Mouse (Mus musculus) limb, embryonic 11.5 days (tissue): ENCODE data around the gene Fn1. TPM values are rescaled to one million over a fixed set of nuclear protein-coding genes. Genes with fewer than 3 reads are reported as not detected.

Experiments used
- ATAC-seq: fragments of 200-750 bp; cut with Nextera tagmentation; 2 replicates; pipeline ENCODE4 v1.8.0; 2017; ENCODE audit warnings: low read depth; ENCODE audit not compliant: insufficient number of reproducible peaks, low FRiP score, low TSS enrichment
- DNase-seq: peaks from one replicate; pipeline ENCODE4 v3.0.0-alpha.2; 2015; ENCODE audit warnings: low spot score
- H3K27ac ChIP-seq: fragments of 300-500 bp; sonication (generic); replicated peaks from 2 replicates; pipeline ENCODE4 v1.5.1; 2014; ENCODE audit warnings: low read depth, mild to moderate bottlenecking, low read length
- H3K27me3 ChIP-seq: fragments of 300-500 bp; sonication (generic); 2 replicates; pipeline ENCODE4 v1.6.1; 2014; ENCODE audit warnings: mild to moderate bottlenecking, low read length, mixed read lengths; ENCODE audit not compliant: control insufficient read depth, insufficient read depth
- H3K36me3 ChIP-seq: fragments of 300-500 bp; sonication (generic); 2 replicates; pipeline ENCODE4 v1.6.1; 2014; ENCODE audit warnings: mild to moderate bottlenecking, low read length, moderate library complexity, mixed read lengths; ENCODE audit not compliant: control insufficient read depth, insufficient read depth
- H3K4me1 ChIP-seq: fragments of 300-500 bp; sonication (generic); 2 replicates; pipeline ENCODE4 v1.6.1; 2014; ENCODE audit warnings: low read length, mixed read lengths; ENCODE audit not compliant: control insufficient read depth, insufficient read depth
- H3K4me2 ChIP-seq: fragments of 300-500 bp; sonication (generic); 2 replicates; pipeline ENCODE4 v1.6.1; 2014; ENCODE audit warnings: low read depth, mild to moderate bottlenecking, moderate library complexity; ENCODE audit not compliant: severe bottlenecking
- H3K4me3 ChIP-seq: fragments of 300-500 bp; sonication (generic); 2 replicates; pipeline ENCODE4 v1.5.1; 2014; ENCODE audit warnings: low read depth, low read length
- H3K9ac ChIP-seq: fragments of 300-500 bp; sonication (generic); 2 replicates; pipeline ENCODE4 v1.6.1; 2014; ENCODE audit warnings: mild to moderate bottlenecking, low read length
- H3K9me3 ChIP-seq: fragments of 300-500 bp; sonication (generic); 2 replicates; pipeline ENCODE4 v1.6.1; 2016; ENCODE audit warnings: low read length; ENCODE audit not compliant: control insufficient read depth
- WGBS: fragments of 180-500 bp; shearing (Covaris S2); extraction: QIAGEN DNeasy Blood & Tissue Kit; methylation state at CpG from one replicate; pipeline ENCODE4 v1.1.7; 2014; 5-methylcytosine and 5-hydroxymethylcytosine counted together
- polyA plus RNA-seq: library from polyadenylated mRNA; unstranded; fragments of >200 nt; fragmentation: Nextera tagmentation; extraction: Ambion mirVana; gene quantifications from 2 replicates; pipeline ENCODE4 v1.2.1, GENCODE M21; 2014

Gene Fn1
- polyA plus RNA-seq, 1 experiment from 2014 or later = 157 TPM

- Histone ChIP-seq H3K4me1 (no peaks in the 10 kb centered on the region), H3K36me3 (no peaks in the 10 kb centered on the region), H3K27ac (no peak overlapping the region), H3K9me3 (no peaks in the 10 kb centered on the region), H3K4me3 (no peak overlapping the region), H3K4me2 (no peak overlapping the region), H3K27me3 (no peaks in the 10 kb centered on the region), H3K9ac (no peak overlapping the region)
- WGBS = 11% methylated on average over 2 of the region's 2 CpGs
- ATAC-seq (no peak), DNase-seq (no peak)
Measured at GRCm38 (mm10) chr1:71681306-71681705, 28.3 kb upstream of the Fn1 start.

- ATAC-seq = no peak
- Histone ChIP-seq H3K4me3 (no peak overlapping the region), H3K4me2 (no peak overlapping the region), H3K9ac (no peak overlapping the region), H3K27me3 (no peaks in the 10 kb centered on the region), H3K9me3 (no peaks in the 10 kb centered on the region), H3K4me1 (no peaks in the 10 kb centered on the region), H3K36me3 (no peaks in the 10 kb centered on the region), H3K27ac (no peak overlapping the region)
- DNase-seq = no peak
- 81% methylated on average over 8 of the region's 8 CpGs for WGBS
Measured at GRCm38 (mm10) chr1:71680046-71680672, 27.2 kb upstream of the Fn1 start.

GRCm38 (mm10) chr1:71675420-71675819, 22.4 kb upstream of the Fn1 start:
- Histone ChIP-seq H3K4me3 (no peak overlapping the region), H3K9ac (no peak overlapping the region), H3K36me3 (no peaks in the 10 kb centered on the region), H3K4me2 (no peak overlapping the region), H3K27ac (no peak overlapping the region), H3K4me1 (no peaks in the 10 kb centered on the region), H3K9me3 (no peaks in the 10 kb centered on the region), H3K27me3 (no peaks in the 10 kb centered on the region)
- DNase-seq (no peak), ATAC-seq (no peak)
- 68% methylated on average over 2 of the region's 2 CpGs for WGBS

GRCm38 (mm10) chr1:71674274-71674673, 21.3 kb upstream of the Fn1 start:
- H3K4me2 ChIP-seq = no peak overlapping the region
- ATAC-seq (no peak), DNase-seq (no peak)
- H3K9ac ChIP-seq = no peak overlapping the region
- no peak overlapping the region for H3K27ac ChIP-seq
- no peaks in the 10 kb centered on the region for H3K9me3 ChIP-seq
- H3K4me3 ChIP-seq = no peak overlapping the region
- H3K36me3 ChIP-seq = no peaks in the 10 kb centered on the region
- no peaks in the 10 kb centered on the region for H3K27me3 ChIP-seq
- 92% methylated on average over 4 of the region's 4 CpGs for WGBS
- no peaks in the 10 kb centered on the region for H3K4me1 ChIP-seq

- Histone ChIP-seq H3K4me1 (no peaks in the 10 kb centered on the region), H3K27me3 (no peaks in the 10 kb centered on the region), H3K4me2 (no peak overlapping the region), H3K27ac (no peak overlapping the region), H3K9ac (no peak overlapping the region), H3K4me3 (no peak overlapping the region), H3K9me3 (no peaks in the 10 kb centered on the region), H3K36me3 (no peaks in the 10 kb centered on the region)
- DNase-seq (no peak), ATAC-seq (no peak)
- 6% methylated on average over 3 of the region's 3 CpGs for WGBS
Measured at GRCm38 (mm10) chr1:71673398-71673910, 20.5 kb upstream of the Fn1 start.

GRCm38 (mm10) chr1:71672346-71672745, 19.3 kb upstream of the Fn1 start:
- DNase-seq (no peak), ATAC-seq (no peak)
- WGBS = 80% methylated on average over 3 of the region's 3 CpGs

GRCm38 (mm10) chr1:71663242-71663641, 10.2 kb upstream of the Fn1 start:
- no peak overlapping the region for H3K4me3 ChIP-seq
- no peak overlapping the region for H3K9ac ChIP-seq
- H3K27me3 ChIP-seq = no peaks in the 10 kb centered on the region
- no peak overlapping the region for H3K4me2 ChIP-seq
- H3K27ac ChIP-seq = no peak overlapping the region
- H3K4me1 ChIP-seq = no peaks in the 10 kb centered on the region
- ATAC-seq = no peak
- 91% methylated on average over 6 of the region's 6 CpGs for WGBS
- no peaks in the 10 kb centered on the region; the same call in 1 of the 2 replicates for H3K9me3 ChIP-seq
- DNase-seq = no peak
- H3K36me3 ChIP-seq = no peaks in the 10 kb centered on the region

More at GRCm38 (mm10) chr1:71672346-71672745, 19.3 kb upstream of the Fn1 start:
- Histone ChIP-seq H3K27me3 (no peaks in the 10 kb centered on the region), H3K36me3 (no peaks in the 10 kb centered on the region), H3K4me3 (no peak overlapping the region), H3K4me1 (no peaks in the 10 kb centered on the region), H3K9ac (no peak overlapping the region), H3K27ac (no peak overlapping the region), H3K9me3 (no peaks in the 10 kb centered on the region), H3K4me2 (no peak overlapping the region)

- H3K4me1 ChIP-seq = no peaks in the 10 kb centered on the region; the same call in 1 of the 2 replicates
- WGBS = 56% methylated on average over 6 of the region's 6 CpGs
- no peaks in the 10 kb centered on the region for H3K27me3 ChIP-seq
- no peak overlapping the region for H3K27ac ChIP-seq
- no peak for ATAC-seq
- no peak overlapping the region for H3K4me2 ChIP-seq
- H3K36me3 ChIP-seq = no peaks in the 10 kb centered on the region
- H3K4me3 ChIP-seq = no peak overlapping the region
- H3K9me3 ChIP-seq = no peaks in the 10 kb centered on the region; the same call in 1 of the 2 replicates
- DNase-seq = no peak
- H3K9ac ChIP-seq = no peak overlapping the region
Measured at GRCm38 (mm10) chr1:71658632-71659031, 5.6 kb upstream of the Fn1 start.

GRCm38 (mm10) chr1:71656309-71656708, 3.3 kb upstream of the Fn1 start:
- H3K36me3 ChIP-seq = no peaks in the 10 kb centered on the region
- no peak overlapping the region for H3K4me3 ChIP-seq
- no peaks in the 10 kb centered on the region; the same call in 1 of the 2 replicates for H3K4me1 ChIP-seq
- H3K27ac ChIP-seq = no peak overlapping the region
- no peaks in the 10 kb centered on the region for H3K27me3 ChIP-seq
- ATAC-seq (no peak), DNase-seq (no peak)
- 46% methylated on average over 6 of the region's 6 CpGs for WGBS
- H3K9ac ChIP-seq = no peak overlapping the region
- H3K9me3 ChIP-seq = no peaks in the 10 kb centered on the region
- H3K4me2 ChIP-seq = no peak overlapping the region
